Mouse (Mus musculus) neural tube, embryonic 13.5 days (tissue): ENCODE data around the gene Lyrm7. TPM values are rescaled to one million over a fixed set of nuclear protein-coding genes. Genes with fewer than 3 reads are reported as not detected.

Source experiments
- ATAC-seq: fragments of 200-750 bp; cut with Nextera tagmentation; 2 replicates; pipeline ENCODE4 v1.8.0; 2017; ENCODE audit warnings: low read depth, mild to moderate bottlenecking, moderate TSS enrichment, moderate library complexity
- H3K27ac ChIP-seq: fragments of 300-500 bp; sonication (generic); replicated peaks from 2 replicates; pipeline ENCODE4 v1.5.1; 2015; ENCODE audit warnings: moderate library complexity, mild to moderate bottlenecking, inconsistent platforms
- H3K27me3 ChIP-seq: fragments of 300-500 bp; sonication (generic); 2 replicates; pipeline ENCODE4 v1.6.1; 2015; ENCODE audit warnings: mild to moderate bottlenecking, inconsistent platforms
- H3K36me3 ChIP-seq: fragments of 300-500 bp; sonication (generic); 2 replicates; pipeline ENCODE4 v1.6.1; 2015; ENCODE audit warnings: mild to moderate bottlenecking, inconsistent platforms
- H3K4me1 ChIP-seq: fragments of 300-500 bp; sonication (generic); replicated peaks from 2 replicates; pipeline ENCODE4 v1.6.1; 2015; ENCODE audit warnings: inconsistent platforms
- H3K4me2 ChIP-seq: fragments of 300-500 bp; sonication (generic); 2 replicates; pipeline ENCODE4 v1.6.1; 2015; ENCODE audit warnings: inconsistent platforms, mild to moderate bottlenecking, moderate library complexity
- H3K4me3 ChIP-seq: fragments of 300-500 bp; sonication (generic); 2 replicates; pipeline ENCODE4 v1.5.1; 2015; ENCODE audit warnings: mild to moderate bottlenecking, inconsistent platforms
- H3K9ac ChIP-seq: fragments of 300-500 bp; sonication (generic); 2 replicates; pipeline ENCODE4 v1.6.1; 2015; ENCODE audit warnings: moderate library complexity, mild to moderate bottlenecking, inconsistent platforms
- H3K9me3 ChIP-seq: fragments of 300-500 bp; sonication (generic); 2 replicates; pipeline ENCODE4 v1.6.1; 2016; ENCODE audit warnings: inconsistent platforms
- WGBS: fragments of 180-500 bp; shearing (Covaris S2); methylation state at CpG from one replicate; pipeline ENCODE4 v1.1.7; 2015; 5-methylcytosine and 5-hydroxymethylcytosine counted together
- polyA plus RNA-seq: library from polyadenylated mRNA; unstranded; fragments of >200 nt; fragmentation: Nextera tagmentation; extraction: Ambion mirVana; gene quantifications from 2 replicates; pipeline ENCODE4 v1.2.1, GENCODE M21; 2015

Lyrm7 gene
- polyA plus RNA-seq, 1 experiment from 2014 or later, result 10.9 TPM

DNA sequence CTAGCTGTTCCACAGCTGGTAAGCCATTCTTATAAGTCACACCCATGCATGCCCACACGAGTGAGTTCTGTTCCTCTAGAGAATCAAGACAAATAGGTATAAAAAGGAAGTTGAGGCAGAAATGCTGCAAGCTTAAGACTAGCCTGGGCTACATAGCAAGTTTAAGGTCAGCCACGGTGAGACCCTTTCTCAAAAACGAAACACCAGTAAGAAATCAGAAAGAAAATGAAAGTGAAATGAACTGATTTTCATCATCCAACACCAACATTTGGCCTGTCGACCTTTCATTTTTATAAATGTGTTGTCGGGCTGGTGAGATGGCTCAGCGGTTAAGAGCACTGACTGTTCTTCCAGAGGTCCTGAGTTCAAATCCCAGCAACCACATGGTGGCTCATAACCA is 18.2 kb upstream of the Lyrm7 start:
- ATAC-seq, result no peak
- Histone ChIP-seq H3K4me2 (no peak overlapping the region), H3K4me3 (no peak overlapping the region), H3K27me3 (no peaks in the 10 kb centered on the region), H3K9ac (no peak overlapping the region), H3K4me1 (no peaks in the 10 kb centered on the region), H3K27ac (no peak overlapping the region), H3K9me3 (no peaks in the 10 kb centered on the region), H3K36me3 (peaks cover 6% of the 10 kb centered on the region)
- 84% methylated on average over 6 of the region's 6 CpGs for WGBS

DNA sequence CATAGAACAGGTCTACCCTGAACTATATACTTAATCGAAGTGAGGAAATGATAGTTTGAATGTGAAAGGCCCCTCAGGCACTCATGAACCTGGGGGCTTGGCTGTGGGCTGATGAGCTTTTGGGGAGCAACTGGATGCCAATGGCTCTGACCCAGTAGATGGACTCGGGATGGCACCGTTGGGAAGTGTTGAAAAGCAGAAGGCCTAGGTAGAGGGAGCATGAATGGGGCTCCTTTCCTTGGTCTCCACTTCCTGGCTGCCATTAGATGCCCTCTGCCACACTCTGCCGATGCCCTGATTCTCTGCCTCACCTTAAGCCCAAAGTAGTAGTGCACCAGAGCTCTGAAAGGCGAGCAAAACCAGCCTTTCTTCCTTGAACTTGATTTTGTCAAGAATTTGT is 15.3 kb upstream of the Lyrm7 start:
- H3K4me3 ChIP-seq, result no peak overlapping the region
- H3K4me1 ChIP-seq, result no peaks in the 10 kb centered on the region
- H3K9ac ChIP-seq, result no peak overlapping the region
- no peak overlapping the region for H3K4me2 ChIP-seq
- H3K27me3 ChIP-seq, result no peaks in the 10 kb centered on the region
- WGBS, result 93% methylated on average over 5 of the region's 5 CpGs
- peaks cover 33% of the 10 kb centered on the region for H3K36me3 ChIP-seq
- no peaks in the 10 kb centered on the region for H3K9me3 ChIP-seq
- H3K27ac ChIP-seq, result no peak overlapping the region
- no peak for ATAC-seq

DNA sequence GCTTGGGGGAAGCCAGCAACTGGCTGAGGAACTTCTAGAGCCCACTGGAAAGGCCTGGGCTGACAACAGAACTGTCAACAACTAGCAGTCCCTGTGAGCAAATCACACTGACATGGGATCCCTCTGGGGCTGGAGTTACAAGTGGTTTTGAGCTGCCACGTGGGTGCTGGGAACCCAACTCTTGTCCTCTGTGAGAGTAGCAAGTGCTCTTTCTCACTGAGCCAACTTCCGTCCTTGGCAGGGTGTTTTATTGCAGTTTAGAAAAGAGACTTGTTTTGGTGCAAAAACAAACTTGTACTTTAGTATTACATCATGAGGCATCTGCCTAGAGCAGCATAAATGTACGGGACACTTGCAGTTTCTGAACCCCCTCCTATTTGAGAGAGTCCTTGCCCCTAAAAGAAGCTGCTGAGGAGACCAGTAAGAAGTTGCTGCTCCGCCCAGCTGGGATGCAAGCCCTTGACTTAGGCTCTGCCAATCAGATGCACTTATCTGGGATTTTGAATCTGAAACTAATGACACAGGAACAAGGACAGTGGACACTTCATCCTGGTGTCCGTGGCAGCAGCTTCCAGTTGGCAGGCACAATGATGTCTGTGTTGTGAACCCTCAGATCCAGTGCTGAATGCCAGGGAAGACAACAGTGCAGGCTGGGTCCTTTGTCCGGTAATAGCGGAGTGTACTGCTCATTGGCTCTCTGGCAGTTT is 11.3 kb upstream of the Lyrm7 start:
- WGBS, result 75% methylated on average over 7 of the region's 7 CpGs
- no peak overlapping the region for H3K4me3 ChIP-seq
- H3K4me1 ChIP-seq, result peaks cover 33% of the 10 kb centered on the region
- ATAC-seq, result no peak
- H3K27ac ChIP-seq, result no peak overlapping the region
- H3K9ac ChIP-seq, result no peak overlapping the region
- no peaks in the 10 kb centered on the region for H3K27me3 ChIP-seq
- peaks cover 48% of the 10 kb centered on the region for H3K36me3 ChIP-seq
- H3K4me2 ChIP-seq, result no peak overlapping the region
- H3K9me3 ChIP-seq, result no peaks in the 10 kb centered on the region

DNA sequence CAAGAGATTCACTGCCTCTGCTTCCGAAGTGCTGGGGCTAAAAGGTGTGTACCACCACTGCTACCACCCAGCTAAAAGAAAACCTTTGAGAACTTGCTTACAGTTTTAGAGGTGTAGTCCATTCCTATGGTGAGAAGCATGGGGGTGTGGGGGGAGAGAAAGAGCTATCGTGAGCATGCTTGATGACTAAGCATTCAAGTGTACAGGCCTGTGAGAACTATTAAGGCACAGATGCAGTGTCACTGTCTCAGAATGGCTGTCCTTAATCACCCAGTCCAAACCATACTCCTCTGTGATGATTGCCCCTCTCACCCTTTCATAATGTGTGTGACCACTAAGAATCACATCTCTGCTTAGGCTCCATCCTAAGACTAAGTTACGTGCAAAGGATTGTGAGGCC is 8.6 kb upstream of the Lyrm7 start:
- no peaks in the 10 kb centered on the region for H3K9me3 ChIP-seq
- H3K4me2 ChIP-seq, result 0 out of 2 replicates have a peak overlapping the region, but pooled peaks have one; percentile 13
- no peaks in the 10 kb centered on the region for H3K27me3 ChIP-seq
- H3K9ac ChIP-seq, result no peak overlapping the region
- H3K27ac ChIP-seq, result no peak overlapping the region
- ATAC-seq, result no peak
- no peak overlapping the region for H3K4me3 ChIP-seq
- H3K36me3 ChIP-seq, result peaks cover 46% of the 10 kb centered on the region
- 68% methylated on average over 3 of the region's 3 CpGs for WGBS
- H3K4me1 ChIP-seq, result peaks cover 41% of the 10 kb centered on the region

DNA sequence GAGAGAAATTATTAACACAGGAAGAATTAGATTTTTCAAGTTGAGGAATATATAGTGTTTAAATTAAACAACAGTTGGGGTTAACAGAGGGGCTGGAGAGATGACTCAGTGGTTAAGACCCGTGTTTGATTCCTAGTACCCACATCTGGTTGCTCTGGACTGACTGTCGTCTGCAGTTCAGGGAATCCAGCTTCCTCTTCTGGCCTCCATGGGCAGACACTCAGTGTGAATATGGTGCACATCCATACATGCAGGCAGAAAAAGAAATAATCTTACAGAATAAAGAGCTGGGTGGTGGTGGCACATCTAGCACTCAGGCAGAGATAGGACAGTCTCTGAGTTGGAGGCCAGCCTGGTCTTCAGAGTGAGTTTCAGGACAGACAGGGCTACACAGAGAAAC is 7.7 kb upstream of the Lyrm7 start:
- WGBS, result 78% methylated on average over 2 of the region's 2 CpGs
- Histone ChIP-seq H3K4me1 (peaks cover 41% of the 10 kb centered on the region), H3K4me3 (0 out of 2 replicates have a peak overlapping the region, but pooled peaks have one; percentile 1), H3K27ac (no peak overlapping the region), H3K9me3 (no peaks in the 10 kb centered on the region), H3K9ac (peak overlapping the region; percentile 26; the same call in 1 of the 2 replicates), H3K27me3 (no peaks in the 10 kb centered on the region), H3K36me3 (peaks cover 38% of the 10 kb centered on the region), H3K4me2 (peak overlapping the region; percentile 82)
- no peak for ATAC-seq

DNA sequence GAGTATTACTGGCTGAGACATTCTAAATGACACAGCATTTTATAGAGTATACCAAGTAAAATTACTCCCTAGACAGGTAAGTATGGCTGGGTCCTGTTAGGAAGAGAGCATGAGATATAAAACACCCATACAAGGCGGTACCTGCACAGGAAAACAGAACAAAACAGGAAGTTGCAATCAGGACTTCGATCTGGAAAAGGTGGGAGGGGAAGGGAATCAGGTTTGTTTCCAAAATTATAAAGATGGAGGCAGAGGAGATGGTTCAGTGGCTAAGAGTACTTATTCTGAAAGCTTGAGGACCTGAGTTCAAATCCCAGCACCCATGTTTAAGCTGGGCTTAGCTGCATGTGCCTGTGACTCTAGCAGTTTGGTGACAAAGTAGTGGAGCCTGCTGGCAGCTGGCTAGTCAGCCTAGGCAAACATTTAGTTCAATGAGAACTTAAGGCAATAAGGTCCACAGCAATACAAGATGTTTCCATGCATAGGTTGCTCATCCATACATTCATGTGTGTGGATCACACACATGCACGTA is 7.3 kb upstream of the Lyrm7 start:
- ATAC-seq, result no peak
- 85% methylated on average over 3 of the region's 3 CpGs for WGBS

DNA sequence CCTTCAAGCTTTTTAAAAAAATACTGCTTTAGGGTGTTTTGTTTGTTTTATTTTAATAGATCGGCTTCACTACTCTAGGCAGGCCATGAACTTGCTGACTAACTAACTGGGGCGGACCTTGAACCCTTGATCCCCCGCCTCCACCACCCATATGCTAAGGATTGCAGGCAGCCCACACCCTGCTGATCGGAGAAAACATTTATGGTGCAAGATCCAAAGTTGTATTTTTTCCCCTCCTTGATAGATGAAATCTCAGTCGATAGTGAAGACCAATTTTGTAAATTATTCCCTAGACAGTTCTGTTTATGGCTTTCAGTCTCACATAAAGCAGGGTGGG is 6.3 kb upstream of the Lyrm7 start:
- H3K27ac ChIP-seq, result peak overlapping the region; percentile 91
- ATAC-seq, result no peak
- 1% methylated on average over 5 of the region's 5 CpGs for WGBS

More for the DNA sequence above, 7.3 kb upstream of the Lyrm7 start:
- Histone ChIP-seq H3K4me2 (peak overlapping the region; percentile 82), H3K4me3 (peak overlapping the region; percentile 82), H3K27me3 (no peaks in the 10 kb centered on the region), H3K9ac (peak overlapping the region; percentile 98; the same call in 1 of the 2 replicates), H3K9me3 (no peaks in the 10 kb centered on the region), H3K27ac (no peak overlapping the region), H3K36me3 (peaks cover 34% of the 10 kb centered on the region), H3K4me1 (peaks cover 44% of the 10 kb centered on the region)

DNA sequence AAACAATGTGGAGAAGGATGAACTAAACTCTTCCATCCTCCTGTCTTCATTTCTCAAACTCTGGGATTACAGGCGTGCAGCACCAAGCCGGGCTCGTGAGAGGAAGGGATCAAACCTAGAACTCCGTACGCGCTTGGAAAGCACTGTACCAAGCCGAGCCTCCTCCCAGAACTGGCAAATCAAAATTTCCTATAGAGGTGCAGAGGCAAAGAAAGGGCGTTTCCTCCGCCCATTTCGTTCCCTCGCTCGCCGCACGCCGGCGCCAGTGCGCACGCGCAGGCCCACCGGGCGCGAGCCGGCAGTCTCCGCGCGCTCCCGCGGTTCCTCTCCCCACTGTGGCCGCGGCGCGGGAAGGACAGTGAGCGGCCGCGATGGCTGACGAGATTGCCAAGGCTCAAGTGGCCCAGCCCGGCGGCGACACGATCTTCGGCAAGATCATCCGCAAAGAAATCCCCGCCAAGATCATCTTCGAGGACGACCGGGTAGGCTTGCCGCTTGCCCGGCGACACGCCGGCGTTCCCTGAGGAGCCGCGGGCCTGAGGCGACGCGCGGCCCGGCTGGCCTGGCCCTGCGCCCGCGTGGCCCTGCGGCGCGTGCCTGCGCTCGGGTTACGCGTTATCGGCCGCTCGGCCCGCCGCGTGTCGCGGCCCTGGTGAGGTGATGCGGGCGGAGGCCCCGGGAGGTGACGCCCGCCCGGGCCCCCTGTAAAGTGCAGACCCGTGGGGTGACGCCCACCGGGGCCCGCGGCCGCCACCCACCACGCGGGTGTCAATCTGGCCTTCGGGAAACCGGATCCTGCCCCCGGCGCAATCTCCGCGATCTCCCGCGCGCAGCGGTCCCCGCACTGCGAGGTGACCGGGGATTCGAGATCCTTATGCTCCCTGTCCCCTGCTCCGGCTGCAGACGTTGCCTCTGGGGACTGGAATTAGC is 5.7 kb upstream of the Lyrm7 start, which contains the start of gene Hint1:
TSS of gene Hint1 (plus strand) at position 265 of the 930 bp plus-strand sequence.
- Histone ChIP-seq H3K27ac (peak within 1 kb of the TSS; percentile 91), H3K27me3 (no peaks in the 10 kb centered on the region), H3K4me2 (peak within 1 kb of the TSS; percentile 82), H3K4me3 (peak within 1 kb of the TSS; percentile 82), H3K4me1 (peaks cover 45% of the 10 kb centered on the region), H3K9ac (peak within 1 kb of the TSS; percentile 98), H3K9me3 (no peaks in the 10 kb centered on the region), H3K36me3 (peaks cover 19% of the 10 kb centered on the region)
- ATAC-seq, result peak; percentile 81
- 2% methylated on average over 100 of the region's 107 CpGs for WGBS

More for the DNA sequence above, 6.3 kb upstream of the Lyrm7 start:
- peaks cover 24% of the 10 kb centered on the region for H3K36me3 ChIP-seq
- no peaks in the 10 kb centered on the region for H3K27me3 ChIP-seq
- H3K4me3 ChIP-seq, result peak overlapping the region; percentile 82
- no peaks in the 10 kb centered on the region for H3K9me3 ChIP-seq
- H3K9ac ChIP-seq, result peak overlapping the region; percentile 98
- H3K4me2 ChIP-seq, result peak overlapping the region; percentile 82
- H3K4me1 ChIP-seq, result peaks cover 44% of the 10 kb centered on the region

DNA sequence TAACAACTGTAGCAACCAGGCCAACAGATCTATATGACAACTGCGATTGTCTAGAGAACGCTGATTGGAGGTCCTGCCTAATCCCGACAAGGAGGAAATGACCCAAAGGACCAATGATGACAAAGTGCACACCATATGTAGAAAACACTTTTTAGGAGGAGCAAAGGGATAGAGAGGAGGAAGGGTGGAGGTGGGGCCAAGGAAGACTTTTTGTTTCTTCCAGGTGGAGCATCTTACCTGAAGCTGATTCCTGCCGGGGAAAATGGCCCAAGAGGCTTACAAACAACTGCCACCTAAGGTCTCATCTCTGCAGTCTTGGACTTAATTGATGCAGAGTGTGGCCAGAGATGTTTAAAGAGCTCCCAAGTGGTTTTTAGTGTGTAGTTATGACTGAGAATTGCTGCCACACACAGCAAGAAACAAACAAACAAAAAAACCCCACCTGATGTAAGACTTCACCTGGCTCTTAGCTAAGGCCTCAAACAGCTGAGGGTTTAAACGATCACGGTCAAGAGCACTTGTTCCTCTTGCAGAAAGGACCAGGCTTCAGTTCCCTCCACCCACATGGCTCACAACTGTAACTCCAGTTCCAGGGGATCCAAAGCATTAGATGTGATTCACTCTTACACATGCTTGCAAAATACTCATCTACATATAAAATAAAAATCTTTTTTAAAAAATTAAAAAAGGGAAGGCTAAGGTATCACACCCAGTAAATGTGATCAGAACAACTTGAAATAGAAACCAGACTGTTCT is 4.8 kb upstream of the Lyrm7 start:
- Histone ChIP-seq H3K4me2 (peak overlapping the region; percentile 82), H3K27ac (peak overlapping the region; percentile 91), H3K36me3 (peaks cover 11% of the 10 kb centered on the region), H3K9me3 (no peaks in the 10 kb centered on the region), H3K4me3 (peak overlapping the region; percentile 82), H3K27me3 (no peaks in the 10 kb centered on the region), H3K9ac (peak overlapping the region; percentile 98), H3K4me1 (peaks cover 50% of the 10 kb centered on the region)
- 70% methylated on average over 6 of the region's 6 CpGs for WGBS
- ATAC-seq, result no peak

DNA sequence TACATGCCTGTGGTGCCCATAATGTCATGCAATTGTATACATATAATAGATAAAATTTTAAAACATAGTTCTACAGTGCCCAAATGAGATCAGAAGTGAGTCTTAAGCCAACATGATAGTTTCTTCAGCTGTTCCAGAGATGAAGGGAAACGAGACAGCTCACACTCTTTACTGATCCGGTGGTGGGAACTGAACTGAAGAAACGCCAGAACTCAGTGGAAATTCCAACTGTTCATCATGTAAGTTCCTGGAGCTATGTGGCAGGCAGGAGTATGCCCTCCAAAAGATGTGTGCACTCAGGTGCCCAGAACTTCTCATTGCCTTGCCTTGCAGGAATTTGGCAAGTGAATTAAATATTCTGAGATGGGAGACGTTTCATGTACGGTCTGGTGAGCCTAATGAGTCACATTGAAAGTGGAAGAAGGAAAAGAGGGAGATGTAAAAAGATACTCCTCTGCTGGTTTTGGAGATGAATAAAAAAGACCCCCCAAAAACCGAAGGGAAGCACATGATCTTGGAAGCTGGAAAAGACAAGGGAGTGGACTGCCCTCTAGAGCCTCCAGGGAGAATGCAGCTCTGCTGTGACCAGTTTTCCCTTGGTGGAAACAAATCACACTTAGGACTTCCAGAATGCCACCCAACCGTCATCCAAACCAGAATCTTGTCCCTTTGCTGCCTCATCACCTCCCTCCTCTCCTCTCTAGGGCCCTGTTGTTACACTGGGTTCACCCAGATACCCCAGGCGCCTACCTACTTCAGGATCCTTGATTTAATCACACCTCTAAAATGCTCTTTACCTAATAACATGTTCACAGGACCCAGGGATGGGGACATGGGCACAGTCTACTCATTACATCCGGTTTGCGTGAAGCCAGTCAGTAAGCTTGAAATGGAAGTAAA is 2.2 kb upstream of the Lyrm7 start:
- 51% methylated on average over 10 of the region's 10 CpGs for WGBS

More for the DNA sequence above, 2.2 kb upstream of the Lyrm7 start:
- no peak overlapping the region for H3K4me3 ChIP-seq
- H3K36me3 ChIP-seq, result no peaks in the 10 kb centered on the region
- no peaks in the 10 kb centered on the region for H3K27me3 ChIP-seq
- no peak overlapping the region for H3K9ac ChIP-seq
- H3K4me1 ChIP-seq, result peaks cover 37% of the 10 kb centered on the region
- H3K9me3 ChIP-seq, result no peaks in the 10 kb centered on the region
- H3K4me2 ChIP-seq, result no peak overlapping the region
- H3K27ac ChIP-seq, result no peak overlapping the region
- ATAC-seq, result no peak
